In the genomic region with DNA sequence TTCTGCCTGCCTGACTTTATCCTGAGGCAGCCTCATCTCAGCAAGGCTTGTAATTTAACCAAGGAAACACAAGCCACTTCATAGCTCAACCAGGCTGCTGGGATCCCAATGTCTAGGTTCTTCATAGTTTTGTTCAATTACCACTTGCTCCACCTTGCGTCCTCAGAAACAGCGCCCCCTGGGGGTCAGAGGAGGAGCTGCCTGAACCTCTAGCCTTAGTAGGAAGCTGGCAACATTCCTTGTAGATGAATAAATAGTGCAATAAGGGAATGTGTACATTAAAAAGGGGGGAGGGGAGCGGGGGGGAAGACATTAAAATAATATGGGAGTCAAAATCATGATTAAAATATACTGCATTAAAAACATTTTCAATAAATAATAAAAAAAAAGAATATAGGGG, we compare ENCODE assay signal across 9 mouse cellular contexts. TPM values are rescaled to one million over a fixed set of nuclear protein-coding genes. Genes with fewer than 3 reads are reported as not detected.
DNase-seq lines count a peak whose midpoint lies in the region; ATAC-seq and TF ChIP-seq lines count a peak whose summit lies in the region.
"Had no signal": no experiment of that assay in that cellular context is flagged by ENCODE, and none has a peak within 500 bp of the region (broad histone marks: within the 10 kb centered on the region; RNA-seq: fewer than 3 reads in every experiment).

No protein-coding gene starts in this region.

- DNase-seq in CD4-positive, CD25-positive, alpha-beta regulatory T cell, adult 2 months (ENCODE audit: low read depth, low spot score) = peak; percentile 44
- peak; percentile 59 for DNase-seq in kidney, postnatal 0 days (ENCODE audit: low spot score)
- no peak for DNase-seq in kidney, adult 11 months
- peak; percentile 72 for DNase-seq in ZHBTc4 (ENCODE audit: low read depth, low spot score)
- DNase-seq in liver, embryonic 14.5 days (ENCODE audit: low read depth in 3 of 3, low spot score in 3 of 3) = no peak
- peak; percentile 51 for DNase-seq in thymus, postnatal 14 days
- DNase-seq in left cerebral cortex, postnatal 36 days (ENCODE audit: low spot score in 2 of 2) = no peak

- no peak for TF ChIP-seq EP300 in liver, embryonic 14.5 days (IDR thresholded peaks at IDR 0.05; ENCODE audit: low read depth)

- 22% methylated on average over 3 of the region's 3 CpGs for WGBS in kidney, postnatal 0 days
- WGBS in liver, embryonic 14.5 days (ENCODE audit: insufficient replicate concordance) = 9% methylated on average over 3 of the region's 3 CpGs

- no peaks in the 10 kb centered on the region for H3K4me1 ChIP-seq in kidney, postnatal 0 days (replicated peaks; ENCODE audit: insufficient read depth, low read length)
- H3K4me1 ChIP-seq in liver, embryonic 14.5 days (replicated peaks; ENCODE audit: control insufficient read depth in 2 of 2, insufficient read depth in 2 of 2, low read length in 1 of 2) = no peaks in the 10 kb centered on the region

- H3K4me3 ChIP-seq in kidney, postnatal 0 days (replicated peaks; ENCODE audit: low read depth, low read length) = no peak overlapping the region
- H3K4me3 ChIP-seq in liver, embryonic 14.5 days (ENCODE audit: insufficient read depth in 1 of 2, low read depth in 2 of 2, low read length in 2 of 2) = no peak overlapping the region
- H3K4me3 ChIP-seq: megakaryocyte, embryonic 14.5 days had no signal

- H3K36me3 ChIP-seq in kidney, postnatal 0 days (ENCODE audit: insufficient read depth, low read length) = no peaks in the 10 kb centered on the region
- no peaks in the 10 kb centered on the region for H3K36me3 ChIP-seq in liver, embryonic 14.5 days (replicated peaks; ENCODE audit: control insufficient read depth, insufficient read depth, low read depth)

- H3K4me2 ChIP-seq in kidney, postnatal 0 days (ENCODE audit: low read length) = no peak overlapping the region
- H3K4me2 ChIP-seq in liver, embryonic 14.5 days (ENCODE audit: low read depth) = no peak overlapping the region

- intact Hi-C loops in left cerebral cortex, postnatal 36 days (cut with DNase I) = no loop called here

- ATAC-seq in CD4-positive, CD25-positive, alpha-beta regulatory T cell, adult 4 months = no peak
- no peak for ATAC-seq in kidney, postnatal 0 days (replicated peaks; ENCODE audit: low FRiP score, low read depth)
- ATAC-seq in liver, embryonic 14.5 days (ENCODE audit: insufficient read depth) = no peak

- H3K27me3 ChIP-seq in kidney, postnatal 0 days (ENCODE audit: insufficient read depth, low read length) = no peaks in the 10 kb centered on the region
- H3K27me3 ChIP-seq in liver, embryonic 14.5 days (ENCODE audit: control insufficient read depth, insufficient read depth, low read length) = no peaks in the 10 kb centered on the region

- H3K27ac ChIP-seq in kidney, postnatal 0 days = no peak overlapping the region
- no peak overlapping the region for H3K27ac ChIP-seq in liver, embryonic 14.5 days

- no peak overlapping the region for H3K9ac ChIP-seq in kidney, postnatal 0 days (ENCODE audit: low read depth, low read length)
- H3K9ac ChIP-seq in liver, embryonic 14.5 days (replicated peaks) = no peak overlapping the region

- no peaks in the 10 kb centered on the region for H3K9me3 ChIP-seq in kidney, postnatal 0 days (replicated peaks; ENCODE audit: low read length)
- H3K9me3 ChIP-seq in liver, embryonic 14.5 days (ENCODE audit: control insufficient read depth, low read length) = no peaks in the 10 kb centered on the region
- H3K9me3 ChIP-seq: megakaryocyte, embryonic 14.5 days had no signal

- TF ChIP-seq CTCF in kidney, postnatal 0 days (IDR thresholded peaks at IDR 0.05; ENCODE audit: low read depth) = peak; percentile 75
- peak; percentile 74 for TF ChIP-seq CTCF in liver, embryonic 14.5 days (IDR thresholded peaks at IDR 0.05; ENCODE audit: low read depth)

RNA-seq across cellular contexts. Expression of gene Syn3, which starts 14.7 kb away (rescaled TPM):
- polyA plus RNA-seq in CD4-positive, CD25-positive, alpha-beta regulatory T cell, adult 4 months (2017; shearing (Covaris generic)) = under 1 TPM in 1 of 2 experiments, not detected in 1; 0.22 TPM
- 5.4 and 5.9 TPM in 2 replicates for polyA plus RNA-seq in kidney, postnatal 0 days (2015; fragmentation: Nextera tagmentation; extraction: Ambion mirVana)
- polyA plus RNA-seq in liver, embryonic 14.5 days (2012; rRNA removed) = 0.10 and 0.11 TPM in 2 replicates
- 0.14 and 0.15 TPM in 2 replicates for polyA plus RNA-seq in liver, embryonic 14.5 days (2014; fragmentation: Nextera tagmentation; extraction: Ambion mirVana)
- total RNA-seq in left cerebral cortex, postnatal 36 days (2021) = 10 to 100 TPM; 28.1 to 34.6 TPM

Comparison
In these comparisons a context has a peak if more than half of its experiments do, and no peak if none do; other contexts are left out.
1. DNase-seq: peak in CD4-positive, CD25-positive, alpha-beta regulatory T cell, adult 2 months (single experiment), kidney, postnatal 0 days (single experiment), ZHBTc4 (single experiment) and thymus, postnatal 14 days (single experiment); none in kidney, adult 11 months (single experiment), liver, embryonic 14.5 days (0 of 3) and left cerebral cortex, postnatal 36 days (0 of 2).